Mouse (Mus musculus) layer of hippocampus, postnatal 10 days (tissue): ENCODE results near the gene Serhl. TPM values are rescaled to one million over a fixed set of nuclear protein-coding genes. Genes with fewer than 3 reads are reported as not detected.

Experiments used
- DNase-seq, 2 experiments: peaks; one replicate each; pipeline ENCODE4 v3.0.0; 2021; ENCODE audit warnings: low spot score in 2 of 2
- total RNA-seq, 2 experiments: library from RNA; stranded (reverse); gene quantifications; 2 replicates each; pipeline ENCODE4 v1.2.3; 2021

Serhl gene
- total RNA-seq, 2 experiments from 2014 or later, result 11.6 to 12.0 TPM

DNA sequence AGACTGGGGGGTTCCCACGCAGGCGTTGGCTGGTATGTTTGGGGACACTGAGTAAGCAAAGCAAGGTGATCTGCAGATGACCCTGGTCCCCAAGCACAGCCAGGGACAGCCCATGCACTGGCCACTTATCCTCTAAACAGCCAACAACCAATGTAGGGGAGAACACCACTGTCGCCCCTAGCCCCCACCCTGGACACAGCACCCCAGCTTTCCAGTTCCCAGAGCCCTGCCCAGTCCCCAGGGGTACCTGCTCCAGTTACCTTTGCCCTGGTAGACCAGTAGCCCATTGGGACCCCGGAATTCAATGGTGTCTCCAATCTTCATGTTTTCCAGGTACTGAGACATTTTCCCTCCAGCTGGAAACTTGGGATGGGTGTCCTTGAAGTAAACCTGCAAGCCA is 71.3 kb downstream of the Serhl start:
- no peak for DNase-seq

DNA sequence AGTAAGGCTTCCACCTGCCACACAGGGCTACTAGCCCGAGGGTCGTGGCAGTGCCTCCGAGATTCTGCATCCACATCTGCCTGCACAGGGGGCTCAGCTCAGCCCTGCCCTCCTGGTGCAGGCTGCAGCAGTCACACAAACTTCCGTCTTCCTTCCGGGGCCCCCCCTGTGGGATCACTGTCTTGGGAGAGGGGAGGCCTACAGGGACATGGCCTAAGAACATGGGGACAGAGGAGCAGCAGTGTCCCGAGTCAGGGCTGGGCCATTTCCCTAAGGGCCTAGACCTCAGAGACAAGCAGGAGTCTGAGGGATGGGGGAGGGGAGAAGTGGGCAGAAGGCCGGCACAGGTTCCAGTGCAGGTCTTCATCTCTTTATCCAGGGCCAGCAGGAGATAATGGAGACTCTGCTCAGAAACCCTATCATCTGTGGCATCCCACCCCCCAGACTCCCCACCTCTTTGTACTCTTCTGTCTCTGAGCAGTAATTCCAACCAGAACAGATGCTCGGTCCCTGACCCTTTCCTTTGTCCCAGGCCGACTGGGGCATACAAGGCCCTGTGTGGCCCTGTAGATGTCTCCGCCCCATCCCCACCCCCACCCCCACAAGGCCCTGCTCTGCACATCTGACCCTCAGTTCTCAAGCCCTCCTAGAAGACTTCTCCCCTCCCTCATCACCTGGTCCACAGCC is 71.9 kb downstream of the Serhl start:
- no peak for DNase-seq

DNA sequence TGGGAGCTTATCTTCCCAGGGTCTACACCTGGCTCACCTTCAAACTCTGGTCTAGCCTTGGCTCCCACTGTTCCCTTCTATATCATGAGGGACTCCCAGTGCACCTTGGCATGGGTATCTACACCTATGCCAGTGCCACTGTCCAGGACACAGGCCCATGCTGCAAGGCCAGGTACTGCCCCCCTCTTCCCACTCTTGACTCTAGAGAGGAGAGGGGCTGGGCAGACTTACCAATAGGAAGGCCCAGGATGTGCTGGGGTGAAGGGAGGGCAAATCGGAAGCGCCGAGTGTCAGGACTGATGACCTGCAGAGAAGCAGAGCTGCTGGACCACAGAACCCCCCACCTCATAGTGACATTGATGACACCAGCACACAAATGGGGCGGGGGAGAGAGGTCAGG is 72.7 kb downstream of the Serhl start:
- DNase-seq, result no peak

DNA sequence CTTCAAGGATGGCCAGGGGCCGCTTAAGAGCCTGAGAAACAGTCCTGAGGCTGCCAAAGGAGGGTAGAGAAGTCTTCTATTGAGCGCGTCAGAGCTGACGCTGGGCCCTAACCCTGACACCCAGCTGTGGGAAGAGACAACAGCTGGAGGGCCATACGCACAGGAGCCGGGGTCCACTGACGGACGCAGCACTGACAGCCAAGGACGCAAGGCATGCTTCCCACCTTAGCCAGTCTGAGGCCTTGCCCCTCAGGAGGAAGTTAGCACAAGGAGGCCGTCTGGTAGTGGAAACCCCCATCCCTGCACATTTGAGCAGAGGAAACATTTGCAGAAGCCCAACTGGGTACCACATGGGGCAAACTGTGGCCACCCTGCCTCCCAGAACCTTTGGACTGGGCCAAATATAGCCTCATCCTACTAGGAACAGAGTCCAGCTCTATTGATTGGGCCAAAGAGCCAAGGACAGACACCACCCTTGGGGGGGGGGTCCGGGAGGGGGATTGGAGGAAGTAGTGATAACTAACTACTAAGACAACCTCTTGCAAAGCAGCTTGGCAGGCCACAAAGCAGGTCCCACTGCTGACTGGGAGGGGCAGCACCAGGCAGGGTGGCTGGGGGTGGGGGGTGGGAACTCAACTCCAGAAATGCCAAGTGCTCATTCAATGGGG is 73.6 kb downstream of the Serhl start:
- no peak for DNase-seq

DNA sequence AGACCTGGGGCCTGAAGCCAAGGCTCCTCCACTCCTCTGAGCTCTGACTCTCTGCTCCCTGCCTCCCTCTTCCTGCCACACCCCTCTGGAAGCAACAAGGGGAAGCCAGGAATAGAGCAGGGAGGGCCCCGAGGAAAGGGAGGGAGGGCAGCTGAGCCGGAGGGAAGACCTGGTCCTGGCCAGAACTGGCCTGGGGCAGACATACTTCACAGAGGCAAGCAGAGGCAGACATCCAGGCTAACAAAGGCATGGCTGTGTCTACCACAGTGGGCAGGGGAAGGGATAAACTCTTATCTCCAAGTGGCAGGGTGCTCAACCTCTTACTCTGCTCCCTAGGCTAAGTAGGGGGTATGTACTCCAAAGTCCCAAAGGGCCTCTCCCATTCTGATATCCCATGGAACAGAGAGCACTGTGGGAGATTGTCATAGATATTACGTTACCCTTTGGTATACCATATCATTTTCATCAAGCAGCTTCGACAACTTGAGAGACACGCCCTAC is 75.7 kb downstream of the Serhl start:
- DNase-seq, result no peak

DNA sequence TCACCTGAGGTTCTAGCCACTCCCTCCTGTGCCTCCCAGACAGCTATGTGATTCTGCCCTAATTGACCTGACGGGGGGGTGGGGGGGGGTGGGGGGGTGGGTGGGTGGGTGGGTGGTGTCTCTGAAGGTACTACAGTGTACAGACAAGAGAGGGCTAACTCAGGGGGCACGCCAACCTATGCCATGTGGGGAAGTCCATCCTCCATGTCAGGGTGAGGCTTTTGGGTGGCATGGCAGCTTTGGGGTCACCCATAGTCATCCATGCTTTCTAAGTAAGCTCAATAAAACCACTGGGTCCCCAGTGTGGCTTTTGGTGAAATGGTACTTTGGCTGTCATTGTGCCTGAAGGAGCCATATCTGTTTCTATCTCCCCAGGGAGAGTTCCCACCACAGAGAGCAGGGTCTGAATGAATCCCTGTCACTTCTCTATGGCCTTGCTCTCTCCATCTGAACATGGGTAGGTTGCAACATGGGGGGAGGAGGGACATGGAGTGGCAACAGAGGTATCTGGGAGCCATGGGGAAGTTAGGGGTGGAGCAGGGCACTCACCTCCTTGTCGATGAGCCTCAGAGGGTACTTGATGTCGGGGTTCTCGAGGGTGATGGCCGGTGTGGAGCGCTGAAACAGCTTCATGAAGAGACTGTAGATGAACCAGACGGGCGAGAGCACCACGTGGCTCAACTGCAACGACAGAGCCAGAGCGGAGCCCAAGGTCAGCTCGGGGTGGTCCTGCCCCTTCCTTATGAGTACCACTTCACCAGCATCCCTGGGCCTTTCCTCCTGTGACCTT is 76.4 kb downstream of the Serhl start:
- DNase-seq, result no peak

Other genes with a start within 250 kb of the Serhl start
- gene Tcf20, start 101.6 kb upstream of the Serhl start, total RNA-seq, result 100 to 1,000 TPM; 139 to 153 TPM
- gene Nfam1, start 56.2 kb upstream of the Serhl start, total RNA-seq, result 1 to 10 TPM; 1.6 to 2.4 TPM
- gene Rrp7a, start 33.3 kb downstream of the Serhl start, total RNA-seq, result 100 to 1,000 TPM; 123 to 128 TPM
- gene Poldip3, start 59.9 kb downstream of the Serhl start, total RNA-seq, result 10 to 100 TPM; 82.6 to 83.2 TPM
- 100 to 1,000 TPM; 106 to 114 TPM for gene Cyb5r3, start 83.1 kb downstream of the Serhl start, total RNA-seq
- 1 to 10 TPM; 3.0 to 5.0 TPM for gene A4galt, start 162.3 kb downstream of the Serhl start, total RNA-seq